Mouse (Mus musculus) heart, embryonic 15.5 days (tissue): ENCODE measurements around the gene Taok1. TPM values are rescaled to one million over a fixed set of nuclear protein-coding genes. Genes with fewer than 3 reads are reported as not detected.
"Not testable (repeated sequence)": the region's sequence is repeated elsewhere in the genome, so short reads cannot be mapped to it uniquely, and the experiment has no call there.

Experiments
- ATAC-seq: fragments of 200-750 bp; cut with Nextera tagmentation; replicated peaks from 2 replicates; pipeline ENCODE4 v1.8.0; 2017; ENCODE audit warnings: low read depth, moderate TSS enrichment; ENCODE audit not compliant: insufficient number of reproducible peaks, insufficient read depth, low FRiP score
- H3K27ac ChIP-seq: fragments of 300-500 bp; sonication (generic); 2 replicates; pipeline ENCODE4 v1.5.1; 2015; ENCODE audit warnings: mild to moderate bottlenecking, inconsistent platforms
- H3K27me3 ChIP-seq: fragments of 300-500 bp; sonication (generic); 2 replicates; pipeline ENCODE4 v1.6.1; 2015; ENCODE audit warnings: inconsistent platforms
- H3K36me3 ChIP-seq: fragments of 300-500 bp; sonication (generic); 2 replicates; pipeline ENCODE4 v1.6.1; 2015; ENCODE audit warnings: mild to moderate bottlenecking, inconsistent platforms
- H3K4me1 ChIP-seq: fragments of 300-500 bp; sonication (generic); replicated peaks from 2 replicates; pipeline ENCODE4 v1.6.1; 2015; ENCODE audit warnings: inconsistent platforms
- H3K4me2 ChIP-seq: fragments of 300-500 bp; sonication (generic); 2 replicates; pipeline ENCODE4 v1.6.1; 2015; ENCODE audit warnings: inconsistent platforms, mild to moderate bottlenecking, moderate library complexity
- H3K4me3 ChIP-seq: fragments of 300-500 bp; sonication (generic); 2 replicates; pipeline ENCODE4 v1.5.1; 2015; ENCODE audit warnings: mild to moderate bottlenecking, inconsistent platforms
- H3K9ac ChIP-seq: fragments of 300-500 bp; sonication (generic); 2 replicates; pipeline ENCODE4 v1.6.1; 2015; ENCODE audit warnings: mild to moderate bottlenecking, inconsistent platforms
- H3K9me3 ChIP-seq: fragments of 300-500 bp; sonication (generic); replicated peaks from 2 replicates; pipeline ENCODE4 v1.6.1; 2016; ENCODE audit warnings: inconsistent platforms
- WGBS: fragments of 180-500 bp; shearing (Covaris S2); methylation state at CpG from one replicate; pipeline ENCODE4 v1.1.7; 2015; ENCODE audit warnings: mixed read lengths; 5-methylcytosine and 5-hydroxymethylcytosine counted together
- polyA plus RNA-seq: library from polyadenylated mRNA; unstranded; fragments of >200 nt; fragmentation: Nextera tagmentation; extraction: Ambion mirVana; gene quantifications from 2 replicates; pipeline ENCODE4 v1.2.1, GENCODE M21; 2015

Taok1 gene
- polyA plus RNA-seq, 1 experiment from 2014 or later: 13.6 TPM

- H3K4me1 ChIP-seq: no peaks in the 10 kb centered on the region
- H3K4me2 ChIP-seq: no peak overlapping the region
- WGBS: 84% methylated on average over 4 of the region's 4 CpGs
- H3K4me3 ChIP-seq: no peak overlapping the region
- ATAC-seq: no peak
- peaks cover 30% of the 10 kb centered on the region for H3K36me3 ChIP-seq
- no peaks in the 10 kb centered on the region for H3K9me3 ChIP-seq
- H3K27me3 ChIP-seq: no peaks in the 10 kb centered on the region
- no peak overlapping the region for H3K9ac ChIP-seq
- no peak overlapping the region for H3K27ac ChIP-seq
Observed at GRCm38 (mm10) chr11:77532202-77532846, 75.3 kb downstream of the Taok1 start.

GRCm38 (mm10) chr11:77530862-77531261 is 76.8 kb downstream of the Taok1 start:
- Histone ChIP-seq H3K9me3 (no peaks in the 10 kb centered on the region), H3K36me3 (peaks cover 16% of the 10 kb centered on the region), H3K27me3 (no peaks in the 10 kb centered on the region), H3K27ac (no peak overlapping the region), H3K4me3 (no peak overlapping the region), H3K9ac (no peak overlapping the region), H3K4me2 (no peak overlapping the region), H3K4me1 (no peaks in the 10 kb centered on the region)
- no peak for ATAC-seq
- 72% methylated on average over 2 of the region's 2 CpGs for WGBS

GRCm38 (mm10) chr11:77529644-77530043 is 78.0 kb downstream of the Taok1 start:
- WGBS: 68% methylated on average over 3 of the region's 3 CpGs
- H3K27me3 ChIP-seq: no peaks in the 10 kb centered on the region
- no peak overlapping the region for H3K9ac ChIP-seq
- no peak overlapping the region for H3K4me2 ChIP-seq
- H3K9me3 ChIP-seq: no peaks in the 10 kb centered on the region
- no peak for ATAC-seq
- peaks cover 7% of the 10 kb centered on the region; the same call in 1 of the 2 replicates for H3K36me3 ChIP-seq
- no peak overlapping the region for H3K27ac ChIP-seq
- no peak overlapping the region for H3K4me3 ChIP-seq
- H3K4me1 ChIP-seq: no peaks in the 10 kb centered on the region

GRCm38 (mm10) chr11:77528420-77528819 is 79.2 kb downstream of the Taok1 start:
- H3K4me2 ChIP-seq, H3K9me3 ChIP-seq, H3K9ac ChIP-seq, H3K27me3 ChIP-seq, H3K36me3 ChIP-seq, H3K27ac ChIP-seq, H3K4me1 ChIP-seq, H3K4me3 ChIP-seq, ATAC-seq: not testable (repeated sequence)
- 93% methylated on average over 3 of the region's 3 CpGs for WGBS

GRCm38 (mm10) chr11:77525804-77526486 is 81.7 kb downstream of the Taok1 start:
- H3K36me3 ChIP-seq: peaks cover 3% of the 10 kb centered on the region; the same call in 1 of the 2 replicates
- H3K4me1 ChIP-seq: no peaks in the 10 kb centered on the region
- no peak overlapping the region for H3K27ac ChIP-seq
- H3K9ac ChIP-seq: no peak overlapping the region
- ATAC-seq: no peak
- 68% methylated on average over 3 of the region's 3 CpGs for WGBS
- H3K4me2 ChIP-seq: no peak overlapping the region
- no peak overlapping the region for H3K4me3 ChIP-seq
- H3K9me3 ChIP-seq: no peaks in the 10 kb centered on the region
- no peaks in the 10 kb centered on the region for H3K27me3 ChIP-seq

GRCm38 (mm10) chr11:77520601-77521529 is 86.8 kb downstream of the Taok1 start:
- 52% methylated on average over 5 of the region's 5 CpGs for WGBS
- Histone ChIP-seq H3K4me2 (no peak overlapping the region), H3K27ac (no peak overlapping the region), H3K4me3 (no peak overlapping the region), H3K4me1 (peaks cover 3% of the 10 kb centered on the region), H3K9ac (no peak overlapping the region), H3K36me3 (no peaks in the 10 kb centered on the region), H3K27me3 (peaks cover 6% of the 10 kb centered on the region; the same call in 1 of the 2 replicates), H3K9me3 (no peaks in the 10 kb centered on the region)
- ATAC-seq: no peak

GRCm38 (mm10) chr11:77519043-77519442 is 88.6 kb downstream of the Taok1 start, which contains the start of gene Gm10392:
Gene Gm10392, minus strand, starts transcription at chr11:77519198.
- Histone ChIP-seq H3K9me3 (no peaks in the 10 kb centered on the region), H3K9ac (no peak within 1 kb of the TSS), H3K27me3 (peaks cover 6% of the 10 kb centered on the region; the same call in 1 of the 2 replicates), H3K4me3 (no peak within 1 kb of the TSS), H3K4me1 (peaks cover 22% of the 10 kb centered on the region), H3K27ac (peak within 1 kb of the TSS; percentile 21; the same call in 1 of the 2 replicates), H3K36me3 (no peaks in the 10 kb centered on the region), H3K4me2 (no peak within 1 kb of the TSS)
- WGBS: 46% methylated on average over 5 of the region's 5 CpGs
- ATAC-seq: no peak

GRCm38 (mm10) chr11:77518051-77518798 is 89.4 kb downstream of the Taok1 start:
- Histone ChIP-seq H3K4me2 (no peak overlapping the region), H3K27ac (peak overlapping the region; percentile 21; the same call in 1 of the 2 replicates)

GRCm38 (mm10) chr11:77516553-77517425 is 90.8 kb downstream of the Taok1 start:
- Histone ChIP-seq H3K4me3 (no peak overlapping the region), H3K36me3 (no peaks in the 10 kb centered on the region), H3K4me1 (peaks cover 34% of the 10 kb centered on the region), H3K9me3 (no peaks in the 10 kb centered on the region), H3K27ac (no peak overlapping the region), H3K9ac (no peak overlapping the region), H3K27me3 (peaks cover 6% of the 10 kb centered on the region; the same call in 1 of the 2 replicates), H3K4me2 (peak overlapping the region; percentile 96; the same call in 1 of the 2 replicates)
- 86% methylated on average over 5 of the region's 5 CpGs for WGBS
- ATAC-seq: no peak

More at GRCm38 (mm10) chr11:77518051-77518798, 89.4 kb downstream of the Taok1 start:
- Histone ChIP-seq H3K9ac (no peak overlapping the region), H3K27me3 (peaks cover 6% of the 10 kb centered on the region; the same call in 1 of the 2 replicates), H3K4me1 (peaks cover 28% of the 10 kb centered on the region), H3K4me3 (no peak overlapping the region), H3K36me3 (no peaks in the 10 kb centered on the region), H3K9me3 (no peaks in the 10 kb centered on the region)
- ATAC-seq: no peak
- WGBS: 70% methylated on average over 27 of the region's 27 CpGs
